Comparison of ENCODE assay signal across 14 mouse cellular contexts in genomic region chr9:53665428-53665827, GRCm38 (mm10). TPM values are rescaled to one million over a fixed set of nuclear protein-coding genes. Genes with fewer than 3 reads are reported as not detected.
DNase-seq lines count a peak whose midpoint lies in the region; ATAC-seq lines count a peak whose summit lies in the region.
"Had no signal": no experiment of that assay in that cellular context is flagged by ENCODE, and none has a peak within 500 bp of the region (broad histone marks: within the 10 kb centered on the region; RNA-seq: fewer than 3 reads in every experiment).

No protein-coding gene starts in this region.

- peak overlapping the region; percentile 70 for H3K4me2 ChIP-seq in lung, embryonic 15.5 days
- peak overlapping the region; percentile 55 for H3K4me2 ChIP-seq in forebrain, embryonic 14.5 days (ENCODE audit: low read length)
- H3K4me2 ChIP-seq in limb, embryonic 13.5 days (replicated peaks), result peak overlapping the region; percentile 92
- H3K4me2 ChIP-seq in neural tube, embryonic 12.5 days (replicated peaks), result peak overlapping the region; percentile 91

- no peaks in the 10 kb centered on the region for H3K9me3 ChIP-seq in lung, embryonic 15.5 days
- H3K9me3 ChIP-seq in forebrain, embryonic 14.5 days (replicated peaks; ENCODE audit: control insufficient read depth, low read length), result no peaks in the 10 kb centered on the region
- no peaks in the 10 kb centered on the region for H3K9me3 ChIP-seq in limb, embryonic 13.5 days
- H3K9me3 ChIP-seq in neural tube, embryonic 12.5 days, result no peaks in the 10 kb centered on the region
- H3K9me3 ChIP-seq: G1E had no signal

- ATAC-seq in lung, embryonic 15.5 days (ENCODE audit: borderline replicate concordance, extremely low read depth, low FRiP score, low TSS enrichment), result no peak
- no peak for ATAC-seq in forebrain, embryonic 14.5 days
- no peak for ATAC-seq in limb, embryonic 13.5 days (ENCODE audit: low FRiP score, low read depth)
- no peak for ATAC-seq in neural tube, embryonic 12.5 days (ENCODE audit: low FRiP score, low read depth)
- ATAC-seq in megakaryocyte progenitor cell, adult 5-6 weeks (replicated peaks; ENCODE audit: poor library complexity), result no peak

- no peak for DNase-seq in lung, postnatal 25 days (ENCODE audit: low spot score)
- DNase-seq in forebrain, embryonic 14.5 days (ENCODE audit: low spot score), result no peak
- no peak for DNase-seq in frontal cortex, postnatal 10 days (ENCODE audit: low spot score in 2 of 2)
- DNase-seq in right cerebral cortex, adult 2 months (ENCODE audit: low spot score in 2 of 2), result no peak
- DNase-seq: adrenal gland, postnatal 36 days; cerebellum, postnatal 25 days; kidney, postnatal 14 days; lung, adult 18-20 months; thymus, postnatal 4 days had no signal

- H3K36me3 ChIP-seq in lung, embryonic 15.5 days, result no peaks in the 10 kb centered on the region
- no peaks in the 10 kb centered on the region for H3K36me3 ChIP-seq in forebrain, embryonic 14.5 days (ENCODE audit: control insufficient read depth, insufficient read depth, low read length)
- peaks cover 9% of the 10 kb centered on the region for H3K36me3 ChIP-seq in limb, embryonic 13.5 days
- no peaks in the 10 kb centered on the region for H3K36me3 ChIP-seq in neural tube, embryonic 12.5 days

- peaks cover 15% of the 10 kb centered on the region for H3K4me1 ChIP-seq in lung, embryonic 15.5 days
- peaks cover 15% of the 10 kb centered on the region for H3K4me1 ChIP-seq in forebrain, embryonic 14.5 days (ENCODE audit: control insufficient read depth, insufficient read depth, low read length)
- peaks cover 20% of the 10 kb centered on the region for H3K4me1 ChIP-seq in limb, embryonic 13.5 days
- peaks cover 17% of the 10 kb centered on the region for H3K4me1 ChIP-seq in neural tube, embryonic 12.5 days

- no peak overlapping the region for H3K4me3 ChIP-seq in lung, embryonic 15.5 days
- H3K4me3 ChIP-seq in forebrain, embryonic 14.5 days (ENCODE audit: low read depth, low read length), result 0 out of 2 replicates have a peak overlapping the region, but pooled peaks have one; percentile 93
- H3K4me3 ChIP-seq in limb, embryonic 13.5 days, result peak overlapping the region; percentile 92
- H3K4me3 ChIP-seq in neural tube, embryonic 12.5 days, result no peak overlapping the region

- no peak overlapping the region for H3K9ac ChIP-seq in lung, embryonic 15.5 days
- H3K9ac ChIP-seq in forebrain, embryonic 14.5 days (ENCODE audit: low read length), result no peak overlapping the region
- no peak overlapping the region for H3K9ac ChIP-seq in limb, embryonic 13.5 days
- no peak overlapping the region for H3K9ac ChIP-seq in neural tube, embryonic 12.5 days

- H3K27ac ChIP-seq in lung, embryonic 15.5 days, result no peak overlapping the region
- no peak overlapping the region for H3K27ac ChIP-seq in forebrain, embryonic 14.5 days (ENCODE audit: low read depth, low read length)
- no peak overlapping the region for H3K27ac ChIP-seq in limb, embryonic 13.5 days
- H3K27ac ChIP-seq in neural tube, embryonic 12.5 days, result no peak overlapping the region

- no peaks in the 10 kb centered on the region for H3K27me3 ChIP-seq in lung, embryonic 15.5 days
- no peaks in the 10 kb centered on the region for H3K27me3 ChIP-seq in forebrain, embryonic 14.5 days (replicated peaks; ENCODE audit: control insufficient read depth, insufficient read depth, low read length)
- H3K27me3 ChIP-seq in limb, embryonic 13.5 days, result no peaks in the 10 kb centered on the region
- H3K27me3 ChIP-seq in neural tube, embryonic 12.5 days (replicated peaks), result no peaks in the 10 kb centered on the region

RNA-seq across cellular contexts. Expression of gene Cul5, which starts 4.4 kb away (rescaled TPM):
- polyA plus RNA-seq in lung, embryonic 15.5 days (2015; fragmentation: Nextera tagmentation; extraction: Ambion mirVana), result 32.0 and 35.3 TPM in 2 replicates
- polyA plus RNA-seq in forebrain, embryonic 14.5 days (2014; fragmentation: Nextera tagmentation; extraction: Ambion mirVana), result 57.8 and 62.1 TPM in 2 replicates
- 35.6 and 35.9 TPM in 2 replicates for polyA plus RNA-seq in limb, embryonic 13.5 days (2015; fragmentation: Nextera tagmentation; extraction: Ambion mirVana)
- 49.0 and 52.8 TPM in 2 replicates for polyA plus RNA-seq in neural tube, embryonic 12.5 days (2016; fragmentation: Nextera tagmentation; extraction: Ambion mirVana)
- 26.4 and 28.2 TPM in 2 replicates for total RNA-seq in megakaryocyte progenitor cell, adult 5-6 weeks (2015)
- total RNA-seq in megakaryocyte progenitor cell, adult 5-6 weeks (2017), result 48.9 and 55.3 TPM in 2 replicates

RNA-seq across cellular contexts. Expression of gene Rab39, which starts 40.6 kb away (rescaled TPM):
- polyA plus RNA-seq in lung, embryonic 15.5 days (2015; fragmentation: Nextera tagmentation; extraction: Ambion mirVana), result 0.26 and 0.44 TPM in 2 replicates
- polyA plus RNA-seq in forebrain, embryonic 14.5 days (2014; fragmentation: Nextera tagmentation; extraction: Ambion mirVana), result 3.7 and 3.8 TPM in 2 replicates
- polyA plus RNA-seq in limb, embryonic 13.5 days (2015; fragmentation: Nextera tagmentation; extraction: Ambion mirVana), result 0.50 and 0.69 TPM in 2 replicates
- 3.8 and 5.2 TPM in 2 replicates for polyA plus RNA-seq in neural tube, embryonic 12.5 days (2016; fragmentation: Nextera tagmentation; extraction: Ambion mirVana)
- total RNA-seq in megakaryocyte progenitor cell, adult 5-6 weeks (2015), result 0.64 TPM in 1 of 2 replicates, not detected in the other
- 0.17 and 0.21 TPM in 2 replicates for total RNA-seq in megakaryocyte progenitor cell, adult 5-6 weeks (2017)
- polyA plus RNA-seq: G1E had no signal

RNA-seq across cellular contexts. Expression of gene Acat1, which starts 55.2 kb away (rescaled TPM):
- polyA plus RNA-seq in lung, embryonic 15.5 days (2015; fragmentation: Nextera tagmentation; extraction: Ambion mirVana), result 110 and 117 TPM in 2 replicates
- polyA plus RNA-seq in forebrain, embryonic 14.5 days (2014; fragmentation: Nextera tagmentation; extraction: Ambion mirVana), result 190 and 201 TPM in 2 replicates
- 120 and 125 TPM in 2 replicates for polyA plus RNA-seq in limb, embryonic 13.5 days (2015; fragmentation: Nextera tagmentation; extraction: Ambion mirVana)
- polyA plus RNA-seq in neural tube, embryonic 12.5 days (2016; fragmentation: Nextera tagmentation; extraction: Ambion mirVana), result 86.1 and 94.9 TPM in 2 replicates
- 83.7 and 109 TPM in 2 replicates for total RNA-seq in megakaryocyte progenitor cell, adult 5-6 weeks (2015)
- 64.5 and 64.7 TPM in 2 replicates for total RNA-seq in megakaryocyte progenitor cell, adult 5-6 weeks (2017)

Comparison
In these comparisons a context has a peak if more than half of its experiments do, and no peak if none do; other contexts are left out.
1. H3K4me3 ChIP-seq: peak in forebrain, embryonic 14.5 days (single experiment) and limb, embryonic 13.5 days (single experiment); none in lung, embryonic 15.5 days (single experiment) and neural tube, embryonic 12.5 days (single experiment).
2. Peak in every context shown above with its lines, with median percentiles within 50 percentile points of each other: H3K4me2 ChIP-seq.